Mouse (Mus musculus) stomach, embryonic 16.5 days (tissue): ENCODE data around the gene Ddb2. TPM values are rescaled to one million over a fixed set of nuclear protein-coding genes. Genes with fewer than 3 reads are reported as not detected.

Source experiments
- ATAC-seq: fragments of 200-750 bp; cut with Nextera tagmentation; 2 replicates; pipeline ENCODE4 v1.8.0; 2017; ENCODE audit warnings: moderate number of reproducible peaks, moderate TSS enrichment; ENCODE audit not compliant: insufficient read depth, low FRiP score
- H3K27ac ChIP-seq: fragments of 300-500 bp; sonication (generic); 2 replicates; pipeline ENCODE4 v1.5.1; 2014; ENCODE audit warnings: low read length
- H3K27me3 ChIP-seq: fragments of 300-500 bp; sonication (generic); 2 replicates; pipeline ENCODE4 v1.6.1; 2014; ENCODE audit warnings: low read length, control low read depth, mixed read lengths; ENCODE audit not compliant: control insufficient read depth, insufficient read depth
- H3K36me3 ChIP-seq: fragments of 300-500 bp; sonication (generic); 2 replicates; pipeline ENCODE4 v1.6.1; 2014; ENCODE audit warnings: low read length; ENCODE audit not compliant: control insufficient read depth, insufficient read depth
- H3K4me1 ChIP-seq: fragments of 300-500 bp; sonication (generic); 2 replicates; pipeline ENCODE4 v1.6.1; 2014; ENCODE audit warnings: low read length, control low read depth, mixed read lengths; ENCODE audit not compliant: control insufficient read depth, insufficient read depth
- H3K4me2 ChIP-seq: fragments of 300-500 bp; sonication (generic); 2 replicates; pipeline ENCODE4 v1.6.1; 2014; ENCODE audit warnings: low read depth, low read length, mixed read lengths
- H3K4me3 ChIP-seq: fragments of 300-500 bp; sonication (generic); replicated peaks from 2 replicates; pipeline ENCODE4 v1.5.1; 2014; ENCODE audit warnings: mild to moderate bottlenecking, low read length
- H3K9ac ChIP-seq: fragments of 300-500 bp; sonication (generic); 2 replicates; pipeline ENCODE4 v1.6.1; 2014; ENCODE audit warnings: low read length
- H3K9me3 ChIP-seq: fragments of 300-500 bp; sonication (generic); replicated peaks from 2 replicates; pipeline ENCODE4 v1.6.1; 2016; ENCODE audit warnings: low read length, control low read depth; ENCODE audit not compliant: control insufficient read depth
- WGBS: fragments of 180-500 bp; shearing (Covaris S2); extraction: QIAGEN DNeasy Blood & Tissue Kit; methylation state at CpG from one replicate; pipeline ENCODE4 v1.1.7; 2014; 5-methylcytosine and 5-hydroxymethylcytosine counted together
- polyA plus RNA-seq: library from polyadenylated mRNA; unstranded; fragments of >200 nt; fragmentation: Nextera tagmentation; extraction: Ambion mirVana; gene quantifications from 2 replicates; pipeline ENCODE4 v1.2.1, GENCODE M21; 2015

Ddb2 gene
- polyA plus RNA-seq, 1 experiment from 2014 or later = 17.1 TPM

DNA sequence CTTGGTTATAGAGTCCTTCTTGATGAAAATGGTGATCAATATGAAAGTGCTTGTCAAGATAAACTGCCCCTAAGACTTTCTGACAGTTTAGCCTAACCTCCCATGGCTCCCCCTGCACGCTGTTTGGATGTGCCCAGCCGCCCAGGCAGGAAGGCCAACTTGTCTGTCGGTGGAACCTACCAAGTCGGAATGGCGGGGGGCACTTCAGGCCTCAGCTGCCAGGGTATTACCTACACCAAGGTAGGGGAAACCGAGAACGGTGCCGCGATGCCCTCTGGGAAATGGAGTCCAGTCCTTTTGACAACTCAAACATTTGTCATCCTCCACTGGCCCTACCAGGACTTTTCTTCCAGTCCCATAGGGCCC, 53.7 kb downstream of the Ddb2 start:
- peak overlapping the region; percentile 81 for H3K27ac ChIP-seq
- H3K9me3 ChIP-seq = no peaks in the 10 kb centered on the region
- peak; percentile 97 for ATAC-seq
- WGBS = 0% methylated on average over 9 of the region's 9 CpGs
- peak overlapping the region; percentile 66 for H3K4me2 ChIP-seq
- H3K9ac ChIP-seq = peak overlapping the region; percentile 86
- peak overlapping the region; percentile 97 for H3K4me3 ChIP-seq
- H3K27me3 ChIP-seq = no peaks in the 10 kb centered on the region
- H3K4me1 ChIP-seq = peaks cover 10% of the 10 kb centered on the region; the same call in 1 of the 2 replicates
- no peaks in the 10 kb centered on the region for H3K36me3 ChIP-seq

DNA sequence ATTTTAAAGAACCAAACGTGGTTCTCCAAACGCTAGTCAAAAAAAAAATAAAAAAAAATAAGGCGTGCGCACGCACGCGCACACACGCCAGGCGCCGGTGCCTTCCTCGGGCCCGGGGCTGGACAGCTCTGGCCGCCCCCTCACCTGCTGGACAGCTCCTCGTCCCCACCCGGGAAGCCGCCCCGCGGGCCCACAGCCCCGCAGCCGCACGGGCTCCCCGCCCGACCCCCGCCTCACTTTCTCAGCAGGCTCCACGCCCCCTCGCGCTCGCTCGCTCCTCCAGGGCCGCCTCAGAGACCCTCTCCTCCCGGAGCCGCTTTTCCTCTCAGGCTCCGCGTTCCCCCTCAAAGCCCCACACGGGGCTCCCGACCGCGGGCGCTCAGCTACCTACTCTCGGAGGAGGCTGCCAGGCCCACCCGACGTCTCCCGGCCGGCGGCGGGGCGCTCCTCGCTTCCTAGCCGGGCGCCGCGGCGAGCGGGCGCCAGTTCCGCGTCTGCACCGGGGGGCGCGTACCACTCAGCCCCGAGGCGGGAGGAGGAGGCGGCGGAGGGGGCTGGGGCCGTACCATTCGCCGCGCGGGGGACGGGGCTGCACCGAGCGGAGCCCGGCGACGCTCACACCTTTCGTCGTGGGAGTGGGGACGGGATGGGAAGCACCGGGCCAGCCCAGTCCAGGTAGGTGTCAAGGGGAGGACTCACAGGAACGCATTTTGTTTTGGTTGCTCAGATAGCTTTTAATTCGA, 54.2 kb downstream of the Ddb2 start:
- Histone ChIP-seq H3K4me1 (peaks cover 10% of the 10 kb centered on the region; the same call in 1 of the 2 replicates), H3K9me3 (no peaks in the 10 kb centered on the region), H3K27me3 (no peaks in the 10 kb centered on the region), H3K36me3 (no peaks in the 10 kb centered on the region), H3K4me2 (peak overlapping the region; percentile 66), H3K27ac (peak overlapping the region; percentile 81), H3K9ac (peak overlapping the region; percentile 86), H3K4me3 (peak overlapping the region; percentile 97)
- ATAC-seq = peak; percentile 95
- WGBS = under 1% methylated on average over 77 of the region's 81 CpGs

DNA sequence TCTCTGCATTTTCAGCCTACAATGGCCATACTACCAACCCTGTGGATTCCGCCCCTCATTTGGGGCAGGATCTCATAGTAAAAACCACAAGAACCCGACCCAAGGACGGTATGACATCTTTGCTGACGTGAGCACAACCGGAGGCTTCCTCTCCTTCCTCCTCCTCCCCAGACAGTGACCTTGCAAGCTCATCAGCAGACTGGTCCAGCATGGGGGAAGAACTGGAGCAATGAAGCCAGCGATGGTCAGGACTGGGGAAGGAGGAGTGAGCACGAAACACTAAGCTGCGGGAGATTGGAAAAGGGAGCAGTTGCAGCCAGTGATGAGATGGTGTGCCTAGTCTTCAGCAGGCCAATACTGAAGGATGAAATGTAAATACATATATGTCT, 54.8 kb downstream of the Ddb2 start:
- Histone ChIP-seq H3K27me3 (no peaks in the 10 kb centered on the region), H3K9me3 (no peaks in the 10 kb centered on the region), H3K27ac (no peak overlapping the region; the same call in 1 of the 2 replicates), H3K36me3 (no peaks in the 10 kb centered on the region), H3K4me3 (peak overlapping the region; percentile 97), H3K4me2 (peak overlapping the region; percentile 66), H3K4me1 (peaks cover 10% of the 10 kb centered on the region; the same call in 1 of the 2 replicates), H3K9ac (peak overlapping the region; percentile 86)
- no peak for ATAC-seq
- WGBS = 12% methylated on average over 8 of the region's 8 CpGs

DNA sequence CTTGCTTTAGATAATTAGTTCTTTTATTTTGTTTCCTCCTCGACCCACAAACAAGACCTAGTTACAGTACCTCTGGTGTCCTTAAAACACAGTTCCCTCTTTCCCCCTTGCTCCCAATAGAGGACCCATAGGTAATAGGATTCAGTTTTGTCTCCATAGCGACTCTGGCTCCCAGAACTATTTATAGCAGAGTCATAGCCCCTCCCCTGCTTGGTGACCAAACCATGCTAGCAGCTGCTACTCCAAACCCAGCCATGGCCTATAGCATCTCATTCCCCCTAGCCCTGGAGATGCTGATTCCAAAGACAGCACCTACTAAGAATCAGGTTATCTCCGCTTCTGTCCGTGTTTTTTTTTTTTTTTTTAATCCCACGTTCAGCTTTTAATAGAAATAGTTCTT, 56.1 kb downstream of the Ddb2 start:
- no peaks in the 10 kb centered on the region for H3K9me3 ChIP-seq
- no peaks in the 10 kb centered on the region for H3K36me3 ChIP-seq
- H3K4me1 ChIP-seq = peaks cover 10% of the 10 kb centered on the region; the same call in 1 of the 2 replicates
- H3K27ac ChIP-seq = no peak overlapping the region
- 68% methylated on average over 5 of the region's 5 CpGs for WGBS
- H3K27me3 ChIP-seq = no peaks in the 10 kb centered on the region
- no peak overlapping the region for H3K9ac ChIP-seq
- ATAC-seq = no peak
- H3K4me2 ChIP-seq = no peak overlapping the region
- no peak overlapping the region for H3K4me3 ChIP-seq

DNA sequence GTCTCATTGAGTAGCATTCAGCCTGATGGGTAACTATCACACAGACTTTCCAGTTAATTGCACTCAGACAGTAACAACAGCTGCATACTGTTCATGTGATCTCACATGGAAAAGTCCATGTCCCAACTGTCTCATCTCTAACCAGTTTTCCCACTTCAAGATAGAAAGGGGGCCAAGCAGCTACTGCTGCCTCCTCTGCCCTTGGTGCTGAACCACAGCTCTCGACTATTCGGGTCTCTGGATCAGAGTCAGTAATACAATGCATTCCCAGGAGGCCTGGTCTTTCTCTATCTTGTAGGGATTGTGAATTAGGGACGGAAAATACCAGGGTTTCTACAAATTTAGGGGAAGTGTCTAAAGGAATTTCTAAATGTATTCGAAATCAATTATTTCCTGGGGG, 57.0 kb downstream of the Ddb2 start:
- no peaks in the 10 kb centered on the region for H3K36me3 ChIP-seq
- no peak overlapping the region for H3K4me2 ChIP-seq
- ATAC-seq = no peak
- no peaks in the 10 kb centered on the region for H3K9me3 ChIP-seq
- H3K9ac ChIP-seq = no peak overlapping the region
- 47% methylated on average over 4 of the region's 4 CpGs for WGBS
- H3K27ac ChIP-seq = no peak overlapping the region
- no peak overlapping the region for H3K4me3 ChIP-seq
- peaks cover 10% of the 10 kb centered on the region; the same call in 1 of the 2 replicates for H3K4me1 ChIP-seq
- H3K27me3 ChIP-seq = no peaks in the 10 kb centered on the region

- Histone ChIP-seq H3K27ac (no peak overlapping the region), H3K4me3 (no peak overlapping the region), H3K27me3 (no peaks in the 10 kb centered on the region), H3K4me2 (no peak overlapping the region), H3K36me3 (no peaks in the 10 kb centered on the region), H3K4me1 (no peaks in the 10 kb centered on the region), H3K9ac (no peak overlapping the region), H3K9me3 (no peaks in the 10 kb centered on the region)
- 68% methylated on average over 6 of the region's 6 CpGs for WGBS
- peak; percentile 58; the same call in 1 of the 2 replicates for ATAC-seq
Observed at GRCm38 (mm10) chr2:91176234-91176633, 60.5 kb downstream of the Ddb2 start.

GRCm38 (mm10) chr2:91175490-91175889, 61.3 kb downstream of the Ddb2 start:
- Histone ChIP-seq H3K27ac (no peak overlapping the region), H3K9me3 (no peaks in the 10 kb centered on the region), H3K27me3 (no peaks in the 10 kb centered on the region), H3K36me3 (no peaks in the 10 kb centered on the region), H3K9ac (no peak overlapping the region), H3K4me1 (no peaks in the 10 kb centered on the region), H3K4me2 (no peak overlapping the region), H3K4me3 (no peak overlapping the region)
- 90% methylated on average over 4 of the region's 4 CpGs for WGBS
- no peak for ATAC-seq

- no peaks in the 10 kb centered on the region for H3K4me1 ChIP-seq
- no peaks in the 10 kb centered on the region for H3K27me3 ChIP-seq
- H3K9me3 ChIP-seq = no peaks in the 10 kb centered on the region
- no peak overlapping the region for H3K9ac ChIP-seq
- no peak overlapping the region for H3K4me3 ChIP-seq
- H3K36me3 ChIP-seq = 0 out of 2 replicates have a peak, but pooled peaks cover 8% of the 10 kb centered on the region
- 81% methylated on average over 25 of the region's 25 CpGs for WGBS
- no peak for ATAC-seq
- no peak overlapping the region for H3K4me2 ChIP-seq
- no peak overlapping the region for H3K27ac ChIP-seq
Observed at GRCm38 (mm10) chr2:91169587-91170322, 67.0 kb downstream of the Ddb2 start.

DNA sequence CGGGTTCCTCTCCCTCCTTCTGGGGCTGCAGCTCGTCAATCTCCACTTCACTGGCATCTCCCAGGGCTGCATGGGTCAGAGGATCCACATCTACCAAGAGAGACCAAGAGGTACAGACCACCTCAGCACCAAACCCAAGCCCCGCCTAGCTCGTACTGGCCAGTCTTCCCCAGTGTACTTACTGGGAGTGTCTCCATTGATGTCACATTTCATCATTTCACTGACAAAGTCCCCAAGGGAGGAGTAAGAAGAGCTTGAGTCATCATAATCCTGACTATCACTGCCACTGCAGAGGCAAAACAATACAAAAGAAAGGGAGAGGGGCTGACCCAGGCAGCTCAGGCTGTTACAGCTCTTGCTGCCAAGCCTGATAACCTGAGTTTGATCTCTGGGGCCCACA, 69.2 kb downstream of the Ddb2 start:
- Histone ChIP-seq H3K27me3 (no peaks in the 10 kb centered on the region), H3K9ac (no peak overlapping the region), H3K4me3 (no peak overlapping the region), H3K27ac (no peak overlapping the region), H3K4me1 (no peaks in the 10 kb centered on the region), H3K9me3 (no peaks in the 10 kb centered on the region), H3K4me2 (no peak overlapping the region), H3K36me3 (0 out of 2 replicates have a peak, but pooled peaks cover 8% of the 10 kb centered on the region)
- 60% methylated on average over 4 of the region's 4 CpGs for WGBS
- 0 out of 2 replicates have a peak, but pooled peaks have one; percentile 17 for ATAC-seq
